Mouse (Mus musculus) ZHBTc4 (cell line): Measurements from ENCODE around the gene Sel1l3.

Experiments
- DNase-seq: peaks from one replicate; pipeline ENCODE4 v3.0.0-alpha.2; 2011; ENCODE audit warnings: low read depth, low spot score

Gene Sel1l3

DNA sequence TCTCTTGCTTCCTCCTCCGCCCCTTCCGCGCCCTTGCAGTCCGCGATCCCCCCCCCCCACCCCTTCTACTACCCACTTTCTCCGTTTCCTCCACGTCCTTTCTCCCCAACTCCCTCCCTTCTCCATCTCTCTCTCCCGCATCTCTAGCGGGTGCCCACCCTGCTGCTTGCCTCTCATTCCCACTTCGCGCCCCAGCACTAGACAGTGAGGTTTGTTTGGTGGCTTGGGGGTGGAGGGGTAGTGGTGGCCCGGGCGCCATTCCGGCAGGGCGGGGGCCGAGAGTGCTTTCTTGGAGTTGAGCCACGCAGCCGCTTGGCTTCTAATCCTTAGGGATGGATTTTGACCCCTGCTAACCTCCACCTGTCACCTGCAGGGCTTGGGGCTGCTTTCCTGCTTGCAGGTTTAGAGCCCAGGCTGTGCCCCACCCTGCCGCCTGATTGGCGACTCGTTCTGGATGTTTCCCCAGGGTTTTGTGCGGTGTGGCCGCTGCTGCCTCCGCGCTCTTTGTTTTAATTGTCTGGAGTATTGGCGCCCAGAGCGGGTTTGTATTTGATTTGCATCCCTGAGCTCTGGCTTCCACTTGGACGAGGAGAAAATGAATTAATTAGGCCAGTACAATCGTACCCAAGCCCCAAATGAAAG lies at the start of gene Sel1l3:
Sel1l3 (minus strand) TSS at position 217 of the 642 bp plus-strand sequence.
- DNase-seq: peak; percentile 57

DNA sequence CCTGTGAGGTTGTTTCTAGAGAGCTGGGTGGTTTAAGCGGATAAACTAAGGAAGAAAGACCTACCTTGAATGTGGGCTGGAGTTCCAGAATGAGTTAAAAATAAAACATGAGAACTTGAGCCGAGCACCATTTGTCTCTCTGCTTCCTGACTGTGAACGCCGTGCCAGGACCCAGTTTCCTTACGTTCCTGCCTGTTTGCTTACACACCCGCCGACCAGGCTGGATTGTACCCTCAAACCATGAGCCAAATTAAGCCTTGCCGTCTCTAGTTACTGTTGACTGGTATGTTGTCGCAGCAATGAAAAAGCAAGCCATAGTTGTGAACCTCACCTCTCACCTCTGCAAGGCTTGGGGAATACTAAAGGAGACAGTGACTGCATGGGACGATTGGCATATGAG lies 48.3 kb upstream of the Sel1l3 start:
- peak; percentile 24 for DNase-seq

DNA sequence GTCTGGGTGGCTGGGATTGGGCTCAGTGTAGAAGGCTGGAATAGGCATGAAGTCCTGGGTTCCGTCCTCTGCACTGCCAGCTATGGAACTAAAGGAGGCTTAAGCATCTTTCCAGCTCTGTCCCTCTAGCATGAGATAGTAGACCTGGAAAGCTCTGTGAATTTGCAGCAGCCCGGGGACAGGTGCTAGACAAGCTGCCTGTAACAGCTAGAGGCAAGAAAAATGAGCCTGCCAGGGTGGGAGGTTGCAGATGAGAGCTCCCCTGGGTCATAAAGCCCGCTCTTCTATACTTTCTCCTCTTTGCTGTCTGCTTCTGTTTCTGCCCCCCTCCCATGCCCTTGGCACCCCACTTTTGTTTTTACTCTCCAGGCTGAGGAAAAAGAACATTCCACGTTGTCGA lies 46.2 kb upstream of the Sel1l3 start:
- DNase-seq: no peak

DNA sequence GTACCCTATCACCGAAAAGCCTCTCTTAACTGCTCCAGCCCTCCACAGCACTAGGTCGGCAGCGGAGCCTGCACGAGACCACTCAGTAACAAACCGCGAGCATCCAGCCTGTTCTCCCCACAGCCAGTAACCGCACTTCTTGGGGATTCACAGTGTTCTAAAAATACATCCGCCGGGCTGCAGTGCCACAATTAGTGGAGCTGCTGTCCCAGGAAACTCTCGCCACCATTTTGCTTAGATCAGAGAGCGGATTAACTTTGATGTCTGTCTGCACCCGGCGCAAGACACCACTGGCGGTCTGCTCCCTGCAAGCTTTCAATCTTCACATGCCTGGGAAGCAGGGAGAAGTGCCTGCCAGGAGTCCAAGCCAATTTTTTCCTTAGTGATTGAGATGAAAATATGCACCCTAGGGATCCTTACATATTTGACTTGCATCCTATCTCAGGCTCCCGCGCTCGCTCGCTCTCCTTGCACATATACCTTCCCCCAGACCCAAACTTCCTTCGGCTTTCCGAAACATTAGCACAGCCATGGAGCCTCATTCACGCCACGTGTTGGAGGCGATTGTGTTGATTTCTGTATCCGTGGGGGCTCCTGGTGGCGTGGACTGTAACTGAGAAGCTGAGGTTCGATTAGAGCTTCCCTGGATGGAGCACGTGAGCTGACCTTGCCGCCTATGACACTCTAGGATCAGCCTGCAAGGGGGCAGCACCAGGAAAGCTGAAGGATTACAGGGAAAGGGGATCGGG lies 44.5 kb upstream of the Sel1l3 start:
- peak; percentile 30 for DNase-seq

DNA sequence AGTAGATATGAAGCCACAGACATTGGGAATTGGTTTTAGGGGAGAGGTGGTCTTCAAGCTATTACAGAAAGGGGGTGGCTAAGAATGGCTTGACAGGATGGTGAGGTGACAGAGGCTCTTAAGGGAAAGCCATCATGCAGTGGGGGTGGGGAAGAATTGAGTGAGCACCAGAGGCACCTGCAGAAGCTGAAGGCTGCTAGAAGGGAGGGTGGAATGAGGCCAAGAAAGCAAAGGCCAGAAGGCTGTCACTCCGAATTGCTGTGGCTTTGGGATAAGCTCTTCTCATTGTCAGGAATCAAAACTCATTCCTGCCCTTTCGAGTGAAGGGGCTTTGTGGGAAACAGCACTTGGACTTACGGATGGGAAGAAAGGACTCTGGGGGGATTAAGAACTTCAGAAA lies 41.1 kb upstream of the Sel1l3 start:
- no peak for DNase-seq

DNA sequence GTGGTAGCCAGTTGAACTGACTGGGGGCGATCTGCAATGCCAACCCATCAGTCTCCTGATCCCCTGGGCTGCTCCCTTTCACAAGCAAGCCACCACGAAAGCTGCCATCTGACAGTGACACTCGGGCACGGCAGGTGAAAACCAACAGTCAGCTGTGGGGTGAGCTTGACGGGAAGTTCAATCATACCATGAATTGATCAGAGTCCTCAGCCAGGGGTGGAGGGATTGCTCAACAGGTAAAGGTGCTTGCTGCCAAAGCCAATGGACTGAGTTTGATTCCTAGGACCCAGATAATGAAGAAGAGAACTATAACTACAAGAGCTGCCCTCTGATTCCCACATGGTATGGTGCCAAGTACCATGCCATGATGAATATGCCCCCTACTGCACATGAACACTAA lies 40.4 kb upstream of the Sel1l3 start:
- DNase-seq: no peak

DNA sequence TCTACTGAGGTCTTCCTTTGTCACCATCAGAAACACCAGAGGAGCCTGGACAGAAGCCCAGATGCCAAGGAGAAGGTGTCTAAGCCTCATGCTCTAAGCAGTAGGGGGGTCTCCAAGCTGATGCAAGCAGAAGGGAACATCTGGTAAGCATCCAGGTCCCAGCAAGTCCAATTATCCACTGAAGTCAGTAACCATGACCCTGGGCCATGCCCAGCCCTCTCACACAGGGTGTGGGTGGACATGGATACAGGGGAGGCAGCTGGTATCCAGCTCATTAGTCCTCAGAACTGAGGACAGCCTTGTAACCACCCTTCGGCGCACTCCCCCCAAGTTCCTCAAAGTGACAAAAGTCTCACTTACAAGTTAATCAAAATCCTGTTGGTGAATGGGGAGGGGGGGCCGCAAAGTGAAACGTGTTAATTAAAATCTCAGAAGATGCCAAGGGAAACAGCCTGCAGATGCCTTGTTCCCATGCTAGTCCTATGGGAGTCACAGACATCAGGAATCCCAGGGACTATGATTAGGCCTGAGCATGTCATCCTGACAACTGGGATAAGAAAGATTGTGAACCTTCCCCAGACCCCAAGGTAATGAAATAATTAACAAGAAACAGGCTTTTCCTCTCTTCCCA lies 35.8 kb upstream of the Sel1l3 start:
- no peak for DNase-seq

DNA sequence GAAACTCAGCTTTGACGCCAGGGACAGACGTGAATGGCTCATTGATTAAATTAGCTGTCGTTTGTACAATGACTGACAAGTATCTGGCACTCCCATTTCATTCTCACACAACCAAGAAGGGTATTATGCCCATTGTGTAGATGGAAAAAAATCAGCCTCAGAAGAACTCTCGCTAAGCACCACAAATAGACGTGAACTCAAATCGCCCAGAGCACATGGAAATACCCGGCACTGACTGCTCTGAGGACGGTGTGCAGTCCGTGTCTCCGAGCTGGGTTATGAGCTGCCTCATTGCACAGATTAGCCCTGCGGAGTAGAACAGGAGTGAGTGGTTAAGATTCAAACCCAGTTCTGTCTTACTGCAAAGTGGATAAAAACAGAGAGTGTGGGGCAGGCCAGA lies 34.8 kb upstream of the Sel1l3 start:
- no peak for DNase-seq

DNA sequence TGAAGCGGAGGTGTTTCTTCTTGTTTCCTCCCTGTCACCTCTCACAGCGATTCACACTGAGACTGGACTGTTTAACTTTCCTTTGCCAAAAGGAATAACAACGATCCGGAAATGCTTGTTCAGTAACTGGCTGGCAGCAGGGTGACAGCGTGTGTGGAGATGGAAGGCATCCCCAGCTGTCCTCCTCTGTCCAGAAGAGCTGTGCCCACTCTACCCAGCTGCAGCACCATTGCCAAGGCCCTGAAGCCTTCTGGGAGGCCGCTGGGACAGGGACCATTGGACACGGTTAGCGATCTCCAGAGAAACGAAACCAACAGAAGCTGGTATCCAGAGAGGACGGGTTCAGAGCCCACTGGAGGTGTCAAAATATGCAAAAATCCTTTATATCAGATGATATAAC lies 30.2 kb upstream of the Sel1l3 start:
- DNase-seq: no peak

DNA sequence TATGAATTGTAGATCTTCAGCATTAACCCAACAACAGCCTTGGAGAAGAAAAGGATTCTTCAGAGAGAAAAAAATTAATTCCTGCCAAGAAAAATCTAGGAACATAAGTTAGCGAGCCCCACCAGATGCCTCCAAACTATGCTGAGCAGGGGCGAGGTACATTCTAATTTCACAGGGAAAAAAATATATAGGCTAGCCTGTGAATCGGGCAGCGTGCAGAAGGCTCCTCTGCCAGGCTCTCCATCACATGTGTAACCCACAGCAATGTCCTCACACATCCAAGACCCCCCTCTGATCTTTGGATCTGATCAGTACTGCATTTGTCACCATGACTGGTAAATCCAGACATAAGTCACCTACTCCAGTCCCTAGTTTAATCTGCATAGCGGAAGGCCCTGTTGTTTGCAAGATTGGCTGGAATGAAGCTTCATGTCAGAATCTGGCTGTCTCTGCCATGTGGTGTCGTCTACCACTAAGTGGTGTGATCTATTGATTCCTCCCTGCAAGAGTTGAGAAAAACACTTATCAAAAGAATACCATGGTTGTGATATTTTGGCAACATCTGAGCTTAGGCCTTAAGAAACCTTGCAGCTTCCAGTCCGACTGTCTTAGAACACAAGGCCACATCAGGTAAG lies 29.3 kb upstream of the Sel1l3 start:
- DNase-seq: no peak

DNA sequence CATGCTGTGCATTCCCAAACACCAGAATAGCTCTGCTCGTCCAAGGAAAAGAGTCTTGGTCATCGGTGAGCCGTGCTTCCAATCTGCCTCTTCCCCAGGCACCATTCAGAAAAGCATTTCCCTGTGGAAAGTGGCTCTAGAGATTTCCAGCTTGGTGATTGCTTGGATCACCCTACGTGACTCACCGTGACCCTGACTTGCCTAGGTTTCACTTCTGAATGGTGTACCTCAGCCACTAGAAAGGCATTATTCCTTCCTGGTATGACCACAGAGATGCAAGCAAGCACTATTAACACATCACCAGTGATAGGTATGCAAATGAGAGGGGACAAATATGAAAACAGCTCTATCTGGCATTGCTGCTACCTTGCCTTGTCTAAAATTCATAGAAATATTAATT lies 28.2 kb upstream of the Sel1l3 start:
- DNase-seq: no peak

DNA sequence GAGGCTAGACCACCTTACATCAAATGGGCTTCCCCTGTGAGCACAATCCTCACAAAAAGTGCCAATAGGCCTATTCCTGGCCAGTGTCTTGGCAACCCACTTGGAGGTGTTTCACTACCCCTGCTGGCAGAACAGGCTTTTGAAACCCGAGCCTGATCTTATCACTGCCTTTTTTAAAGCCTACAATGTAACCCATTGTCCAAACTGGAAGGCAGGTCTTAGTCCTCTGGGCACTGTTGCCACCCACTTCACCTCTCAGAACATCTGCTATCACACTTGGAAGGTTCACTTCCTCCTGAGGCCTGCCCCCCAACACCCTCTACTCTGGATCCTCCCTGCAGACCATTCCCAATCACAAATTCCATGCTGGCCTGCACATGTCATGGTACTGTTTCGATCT lies 27.4 kb upstream of the Sel1l3 start:
- DNase-seq: no peak

DNA sequence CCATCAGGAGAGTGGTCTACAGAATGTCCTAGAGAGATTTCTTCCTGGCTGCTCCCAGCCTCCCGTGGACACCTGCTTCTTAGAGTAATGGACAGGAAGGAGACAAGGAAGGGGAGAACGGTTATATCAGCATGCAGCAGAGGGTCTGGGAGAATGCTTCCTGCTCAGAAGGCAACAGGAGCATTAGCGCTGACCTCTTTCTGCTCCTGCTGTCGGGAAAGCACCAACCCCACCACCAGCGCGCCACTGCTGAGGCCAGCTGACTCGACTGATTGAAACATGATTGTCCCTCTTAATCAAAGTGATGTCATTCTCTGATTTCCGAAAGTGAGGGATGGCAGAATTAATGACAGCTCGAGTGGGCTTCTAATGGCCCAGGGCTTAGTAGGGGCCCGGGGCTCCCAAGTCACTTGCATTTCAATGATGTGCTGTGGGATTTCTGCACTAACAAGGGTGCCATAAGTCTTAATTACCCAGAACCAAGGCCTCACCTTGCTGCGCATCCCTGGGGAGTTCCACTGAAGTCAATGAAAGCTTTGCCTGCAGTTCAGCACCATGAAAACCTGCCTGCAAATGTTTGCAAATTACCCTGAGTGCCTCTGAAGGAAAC lies 26.2 kb upstream of the Sel1l3 start:
- peak; percentile 10 for DNase-seq

DNA sequence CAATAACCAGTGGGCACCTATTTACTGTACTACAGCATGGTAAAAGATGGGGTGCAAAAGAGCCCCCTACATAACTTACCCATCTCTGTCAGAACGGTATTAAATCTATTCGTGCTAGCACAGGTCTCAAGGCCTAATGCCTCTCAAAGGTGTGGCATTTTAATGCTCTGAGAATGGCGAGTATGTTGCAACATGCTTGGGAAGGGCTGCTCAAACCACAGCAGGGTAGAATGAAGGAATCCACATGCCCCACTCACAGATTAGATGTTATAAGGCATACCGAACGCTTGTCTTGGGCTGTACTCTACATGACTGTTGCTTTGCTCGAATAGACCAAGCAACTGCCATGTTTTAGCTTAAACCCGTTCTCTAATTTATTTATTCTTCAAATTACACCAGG lies 25.5 kb upstream of the Sel1l3 start:
- no peak for DNase-seq

DNA sequence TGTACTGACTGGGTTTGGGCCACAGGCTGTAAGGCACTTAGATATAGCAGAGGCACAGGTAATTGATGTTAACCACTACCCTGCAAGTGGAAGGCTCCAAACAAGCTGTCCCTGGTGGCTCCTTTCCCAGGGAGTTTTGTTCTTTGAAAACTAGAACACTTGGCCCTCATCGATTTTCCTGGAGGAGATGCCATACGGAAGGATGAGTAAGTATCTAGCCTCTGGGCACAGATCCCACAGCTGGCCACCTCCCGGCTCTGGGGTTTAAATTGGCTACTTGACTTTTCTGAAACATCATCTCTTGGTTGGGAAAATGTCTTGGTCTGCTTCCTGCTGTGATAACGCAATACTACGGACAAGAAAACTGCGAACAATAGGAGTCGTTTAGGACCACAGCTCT lies 25.0 kb upstream of the Sel1l3 start:
- DNase-seq: no peak

DNA sequence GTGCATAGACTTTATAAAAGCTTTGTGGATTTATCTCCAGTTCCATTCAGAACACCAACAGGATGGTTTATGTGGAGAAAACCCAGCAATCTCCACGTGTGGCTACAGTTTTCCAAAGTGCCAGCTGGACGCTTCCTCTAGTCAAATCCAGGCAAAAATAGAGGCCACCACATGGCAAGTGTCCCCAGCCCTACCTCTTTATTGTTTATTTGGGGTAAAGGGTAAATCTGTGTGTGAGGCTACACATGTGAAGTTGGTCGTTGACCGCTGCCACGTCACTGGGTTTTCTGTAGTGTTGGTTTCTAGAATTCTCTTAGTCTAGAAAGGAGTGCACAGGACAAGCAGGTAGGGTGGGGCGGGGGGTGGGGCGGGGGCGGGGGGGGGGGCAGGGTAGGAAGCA lies 23.0 kb upstream of the Sel1l3 start:
- DNase-seq: no peak

DNA sequence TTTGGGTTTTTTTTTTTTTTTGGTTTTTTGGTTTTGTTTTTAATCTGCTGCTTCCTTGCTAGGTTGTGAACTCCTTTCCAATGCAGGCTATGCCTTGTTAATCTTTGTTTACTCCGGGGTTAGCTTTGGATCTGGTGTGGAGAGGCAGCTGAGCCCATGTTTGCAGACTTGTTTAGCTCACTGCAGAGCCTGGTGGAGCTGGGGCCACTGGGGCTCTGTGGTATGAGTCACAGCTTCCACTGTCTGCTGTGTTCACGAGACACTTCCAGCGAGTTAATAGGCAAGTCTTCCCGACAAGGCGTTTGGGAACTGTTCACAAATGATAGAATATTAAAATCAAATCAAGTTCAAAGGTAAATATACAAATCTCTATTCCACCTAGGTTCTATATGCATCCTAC lies 22.4 kb upstream of the Sel1l3 start:
- no peak for DNase-seq

DNA sequence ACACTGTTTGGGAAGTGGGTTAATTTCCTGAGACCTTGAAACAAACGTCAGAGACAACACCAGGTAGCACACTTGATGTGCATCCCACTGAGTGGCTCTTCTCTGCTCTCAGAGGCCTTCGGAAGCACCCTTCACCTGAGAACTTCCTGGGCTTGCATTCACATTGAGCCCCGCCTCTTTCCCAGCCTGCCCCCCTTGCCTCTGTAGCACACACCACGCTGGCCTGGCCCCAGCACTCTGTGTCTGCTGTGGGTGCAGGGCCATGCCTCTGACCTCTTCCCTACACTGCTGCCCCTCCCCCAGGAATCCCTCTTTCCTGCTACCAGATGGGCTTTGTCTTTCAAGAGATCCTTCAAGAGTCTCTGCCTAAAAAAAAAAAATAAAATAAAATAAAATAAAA lies 21.8 kb upstream of the Sel1l3 start:
- DNase-seq: no peak

DNA sequence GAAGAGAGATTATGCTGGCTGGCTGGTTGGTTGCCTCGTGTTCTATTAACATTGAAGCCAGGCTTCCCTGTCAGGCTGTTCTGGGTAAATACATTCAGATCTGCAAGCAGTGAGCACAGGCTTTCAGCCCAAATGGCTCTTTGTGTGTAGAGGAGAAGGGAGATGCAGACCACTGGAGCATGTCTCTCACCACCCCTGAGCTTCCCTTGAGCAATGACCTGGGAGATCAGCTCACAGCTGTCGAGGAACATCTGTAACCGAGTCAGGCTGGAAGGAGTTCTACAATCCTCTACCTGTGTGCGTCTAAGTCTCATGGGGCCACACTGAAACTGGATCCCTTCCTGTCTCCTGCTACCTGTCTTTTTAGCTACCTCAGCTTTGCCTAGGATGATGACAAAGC lies 16.8 kb upstream of the Sel1l3 start:
- no peak for DNase-seq

DNA sequence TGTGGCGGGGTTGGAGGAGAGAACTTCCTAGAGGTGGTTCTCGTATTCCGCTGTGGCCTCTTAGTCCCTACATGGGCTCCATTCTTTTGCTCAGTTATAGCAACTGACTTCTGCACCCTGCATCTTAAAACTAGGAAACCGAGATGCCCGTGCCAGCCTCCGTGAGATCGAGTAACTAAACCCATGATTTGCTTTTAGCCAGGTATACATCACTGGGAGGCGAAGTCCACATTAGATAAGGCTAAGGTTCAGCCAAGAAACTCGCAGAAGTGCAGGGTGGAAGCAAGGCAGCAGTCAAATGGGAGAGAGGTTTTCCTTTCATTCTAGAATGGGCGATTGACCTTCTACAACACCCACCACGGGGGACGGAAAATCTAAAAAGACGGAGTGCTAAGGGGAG lies 11.7 kb upstream of the Sel1l3 start:
- DNase-seq: no peak

DNA sequence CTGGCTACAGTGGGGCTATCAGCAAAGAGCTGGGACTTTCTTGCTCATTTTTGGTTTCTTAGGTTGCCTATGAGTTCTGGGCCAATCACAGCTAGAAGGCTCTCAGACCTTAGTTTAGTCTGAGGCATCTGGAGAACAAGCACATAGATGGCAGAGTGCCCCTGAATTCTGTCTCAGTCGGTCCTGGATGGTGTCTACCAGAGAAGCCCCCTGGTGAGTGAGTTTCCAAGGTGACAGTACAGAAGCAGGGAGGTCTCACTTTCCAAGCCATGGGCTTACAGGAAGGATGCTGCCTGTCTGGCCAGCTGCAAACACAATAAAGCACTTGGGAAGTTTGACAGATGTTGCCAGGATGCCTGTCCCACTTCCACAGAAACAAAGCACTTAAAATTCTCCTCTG lies 1.1 kb upstream of the Sel1l3 start:
- DNase-seq: no peak

DNA sequence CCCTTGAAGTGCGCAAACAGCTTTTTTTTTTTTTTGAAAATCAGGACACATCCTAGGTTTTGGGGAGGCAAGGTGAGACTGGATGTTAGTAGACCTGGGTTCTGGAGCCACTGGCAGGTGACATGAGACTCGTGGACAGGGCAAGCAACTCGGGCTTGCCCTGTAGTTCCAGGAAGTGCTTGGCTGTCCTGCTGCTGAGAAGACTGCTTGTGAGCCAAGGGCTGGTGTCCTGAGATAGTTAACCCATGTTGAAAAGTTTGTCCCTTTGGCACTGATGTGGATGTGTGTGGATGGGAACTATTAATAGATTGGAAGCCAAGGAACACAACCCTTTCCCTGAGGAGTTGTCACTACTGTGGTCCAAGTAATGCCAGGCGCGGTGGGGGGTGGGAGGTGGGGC lies 635 bp upstream of the Sel1l3 start:
- DNase-seq: no peak
